Mouse (Mus musculus): ENCODE data around the gene Zfand6. TPM values are rescaled to one million over a fixed set of nuclear protein-coding genes. Genes with fewer than 3 reads are reported as not detected.

Gene Zfand6
- polyA plus RNA-seq, 1 experiment from 2014 or later = 220 TPM

DNA sequence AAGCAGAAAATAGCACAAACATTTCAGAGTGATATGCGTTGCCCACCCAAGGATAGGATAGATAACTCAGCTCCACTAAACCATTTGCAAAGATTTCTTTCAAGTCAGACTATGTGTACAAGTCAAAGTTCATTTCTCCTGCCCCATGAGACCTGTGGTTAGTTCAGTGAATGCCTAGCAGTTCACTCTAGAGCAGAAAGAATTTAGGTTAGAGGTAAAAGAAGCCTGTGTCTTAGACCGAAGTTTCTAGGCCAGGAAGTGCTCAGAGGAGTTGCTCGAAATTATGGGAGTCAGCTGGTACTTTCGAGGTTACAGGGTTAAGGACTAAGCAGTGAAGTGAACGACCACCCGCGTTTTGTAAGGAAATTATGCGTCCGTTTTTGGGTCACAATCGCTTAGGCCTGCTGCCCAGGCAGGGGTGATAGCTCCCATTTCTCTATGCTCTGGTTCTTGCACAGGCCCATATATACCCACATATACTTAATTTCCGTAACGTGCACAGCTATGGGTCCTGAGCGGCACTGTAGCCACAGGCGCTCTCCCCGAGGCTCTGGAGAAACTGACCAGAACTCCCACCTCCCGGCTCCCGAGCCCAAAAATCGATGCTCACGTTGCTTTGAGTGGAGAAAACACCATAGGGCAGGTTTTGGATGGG, 84.6 kb downstream of the Zfand6 start:
- H3K27ac ChIP-seq = no peak overlapping the region
- H3K27me3 ChIP-seq = peaks cover 8% of the 10 kb centered on the region; the same call in 1 of the 2 replicates
- peaks cover 6% of the 10 kb centered on the region; the same call in 1 of the 2 replicates for H3K4me1 ChIP-seq
- H3K36me3 ChIP-seq (ENCODE audit: poor library complexity, severe bottlenecking) = no peaks in the 10 kb centered on the region
- peak overlapping the region; percentile 54 for H3K4me3 ChIP-seq
- ATAC-seq = peak; percentile 67
- H3K4me2 ChIP-seq = peak overlapping the region; percentile 78
- H3K9ac ChIP-seq = peak overlapping the region; percentile 72
- no peaks in the 10 kb centered on the region for H3K9me3 ChIP-seq (replicated peaks)
- WGBS = 10% methylated on average over 19 of the region's 19 CpGs

DNA sequence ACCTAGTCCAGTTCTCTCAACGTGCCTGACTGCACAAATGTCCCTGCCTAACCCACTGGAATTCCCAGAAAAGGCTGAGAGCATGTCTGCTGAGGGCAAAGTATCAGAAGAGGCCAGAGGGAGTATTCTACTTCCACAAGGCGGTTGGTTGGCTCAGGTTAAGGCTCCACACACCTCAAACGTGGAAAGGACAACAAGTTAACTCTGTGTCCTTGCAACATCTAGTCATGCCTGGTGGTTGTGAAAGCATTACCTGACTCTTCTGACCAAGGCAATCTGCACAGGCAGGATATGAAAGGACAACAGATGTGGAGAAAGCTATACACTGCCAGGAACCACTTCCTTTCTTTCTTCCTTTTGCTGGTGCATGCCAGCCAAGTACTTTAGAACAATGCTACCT, 85.3 kb downstream of the Zfand6 start:
- H3K27ac ChIP-seq = no peak overlapping the region
- peaks cover 6% of the 10 kb centered on the region; the same call in 1 of the 2 replicates for H3K4me1 ChIP-seq
- 78% methylated on average over 3 of the region's 3 CpGs for WGBS
- ATAC-seq = no peak
- H3K4me2 ChIP-seq = no peak overlapping the region
- H3K36me3 ChIP-seq (ENCODE audit: poor library complexity, severe bottlenecking) = no peaks in the 10 kb centered on the region
- no peak overlapping the region for H3K4me3 ChIP-seq
- peaks cover 8% of the 10 kb centered on the region; the same call in 1 of the 2 replicates for H3K27me3 ChIP-seq
- no peak overlapping the region for H3K9ac ChIP-seq
- H3K9me3 ChIP-seq (replicated peaks) = no peaks in the 10 kb centered on the region

DNA sequence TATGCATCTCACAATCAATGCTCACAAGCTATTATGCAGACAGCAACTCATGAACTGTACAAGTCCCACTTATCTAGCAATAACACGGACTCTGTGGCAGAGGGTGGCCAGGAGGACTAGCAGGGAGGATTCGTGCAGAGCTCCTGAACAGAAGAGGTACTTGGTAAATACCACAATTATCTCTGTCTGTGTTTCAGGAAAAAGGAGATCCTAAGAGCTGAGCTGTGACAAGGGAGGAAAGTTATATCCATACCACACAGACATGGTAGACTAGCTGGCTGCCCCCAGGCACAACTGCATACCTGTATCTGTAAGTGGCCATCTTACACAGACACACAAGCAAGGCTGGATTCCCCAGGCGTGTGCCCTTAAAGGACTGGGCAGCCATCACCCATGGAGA, 88.4 kb downstream of the Zfand6 start:
- H3K9ac ChIP-seq = no peak overlapping the region
- H3K27ac ChIP-seq = no peak overlapping the region
- H3K36me3 ChIP-seq (ENCODE audit: poor library complexity, severe bottlenecking) = no peaks in the 10 kb centered on the region
- H3K9me3 ChIP-seq (replicated peaks) = no peaks in the 10 kb centered on the region
- no peak overlapping the region for H3K4me3 ChIP-seq
- WGBS = 90% methylated on average over 3 of the region's 3 CpGs
- peaks cover 8% of the 10 kb centered on the region; the same call in 1 of the 2 replicates for H3K27me3 ChIP-seq
- ATAC-seq = no peak
- peaks cover 6% of the 10 kb centered on the region; the same call in 1 of the 2 replicates for H3K4me1 ChIP-seq
- H3K4me2 ChIP-seq = no peak overlapping the region

DNA sequence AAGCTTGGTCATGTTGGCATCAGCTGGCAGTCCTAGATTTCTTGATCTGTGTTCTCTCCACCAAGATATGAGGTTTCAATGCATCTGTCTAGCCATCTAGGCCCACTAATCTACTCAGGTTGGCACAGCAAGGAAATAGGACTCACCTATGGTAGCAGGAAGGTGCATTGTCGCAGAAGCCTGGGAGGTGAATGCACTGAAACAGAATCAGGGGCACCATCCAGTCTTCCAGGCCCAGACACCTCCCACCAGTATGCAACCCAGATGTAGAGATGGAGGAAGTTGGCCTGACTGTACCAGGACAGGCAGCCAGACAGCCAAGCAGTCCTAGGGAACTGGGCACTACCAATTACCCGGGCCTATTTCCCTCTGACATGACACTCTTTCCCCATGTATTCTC, 89.1 kb downstream of the Zfand6 start:
- H3K4me1 ChIP-seq = peaks cover 6% of the 10 kb centered on the region; the same call in 1 of the 2 replicates
- no peaks in the 10 kb centered on the region for H3K9me3 ChIP-seq (replicated peaks)
- WGBS = 85% methylated on average over 2 of the region's 2 CpGs
- H3K4me3 ChIP-seq = no peak overlapping the region
- no peak overlapping the region for H3K4me2 ChIP-seq
- ATAC-seq = no peak
- no peaks in the 10 kb centered on the region for H3K36me3 ChIP-seq (ENCODE audit: poor library complexity, severe bottlenecking)
- no peak overlapping the region for H3K27ac ChIP-seq
- no peak overlapping the region for H3K9ac ChIP-seq
- H3K27me3 ChIP-seq = peaks cover 8% of the 10 kb centered on the region; the same call in 1 of the 2 replicates

DNA sequence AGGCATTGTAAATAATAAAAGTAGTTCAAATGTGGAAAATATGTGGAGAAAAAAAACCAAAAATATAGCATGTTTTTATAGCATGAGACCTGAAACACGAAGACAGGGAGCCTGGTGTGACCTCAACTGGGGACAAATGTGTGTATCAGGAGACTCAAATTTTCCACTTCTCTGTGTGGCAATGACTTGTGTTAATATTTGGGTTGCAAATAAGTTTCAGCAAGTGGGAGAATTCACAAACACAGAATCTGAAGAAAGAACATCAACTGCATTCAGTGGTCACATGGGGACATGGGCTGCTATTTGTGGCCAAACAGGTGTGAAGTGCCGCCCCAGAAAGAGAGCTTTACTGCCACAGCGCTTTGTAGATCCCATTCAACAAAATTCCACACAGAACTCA, 93.1 kb downstream of the Zfand6 start:
- Histone ChIP-seq H3K4me2 (no peak overlapping the region), H3K4me1 (no peaks in the 10 kb centered on the region), H3K4me3 (no peak overlapping the region), H3K27ac (no peak overlapping the region), H3K9me3 (replicated peaks) (no peaks in the 10 kb centered on the region), H3K36me3 (ENCODE audit: poor library complexity, severe bottlenecking) (no peaks in the 10 kb centered on the region), H3K9ac (no peak overlapping the region), H3K27me3 (no peaks in the 10 kb centered on the region)
- WGBS = 89% methylated on average over 3 of the region's 3 CpGs
- ATAC-seq = no peak

DNA sequence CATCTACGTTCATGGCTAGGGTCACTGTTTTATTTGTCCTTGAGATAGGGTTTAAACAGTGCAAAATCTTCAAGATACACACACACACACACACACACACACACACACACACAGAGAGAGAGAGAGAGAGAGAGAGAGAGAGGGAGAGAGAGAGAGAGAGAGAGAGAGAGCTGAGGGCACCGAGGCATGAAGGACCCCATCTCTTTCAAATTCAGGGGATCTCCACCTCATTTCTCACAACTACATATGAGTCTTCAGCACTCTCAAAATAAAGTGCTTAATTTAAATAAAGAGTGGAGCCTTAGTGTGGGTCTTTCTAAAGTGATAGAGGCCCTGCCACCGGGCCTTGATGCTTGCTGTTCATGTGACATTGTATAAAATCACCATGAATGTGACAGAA, 93.8 kb downstream of the Zfand6 start:
- no peaks in the 10 kb centered on the region for H3K4me1 ChIP-seq
- H3K4me3 ChIP-seq = no peak overlapping the region
- no peaks in the 10 kb centered on the region for H3K36me3 ChIP-seq (ENCODE audit: poor library complexity, severe bottlenecking)
- 82% methylated on average over 3 of the region's 3 CpGs for WGBS
- no peak overlapping the region for H3K4me2 ChIP-seq
- H3K9ac ChIP-seq = no peak overlapping the region
- H3K27ac ChIP-seq = no peak overlapping the region
- no peaks in the 10 kb centered on the region for H3K27me3 ChIP-seq
- ATAC-seq = no peak
- H3K9me3 ChIP-seq (replicated peaks) = no peaks in the 10 kb centered on the region

DNA sequence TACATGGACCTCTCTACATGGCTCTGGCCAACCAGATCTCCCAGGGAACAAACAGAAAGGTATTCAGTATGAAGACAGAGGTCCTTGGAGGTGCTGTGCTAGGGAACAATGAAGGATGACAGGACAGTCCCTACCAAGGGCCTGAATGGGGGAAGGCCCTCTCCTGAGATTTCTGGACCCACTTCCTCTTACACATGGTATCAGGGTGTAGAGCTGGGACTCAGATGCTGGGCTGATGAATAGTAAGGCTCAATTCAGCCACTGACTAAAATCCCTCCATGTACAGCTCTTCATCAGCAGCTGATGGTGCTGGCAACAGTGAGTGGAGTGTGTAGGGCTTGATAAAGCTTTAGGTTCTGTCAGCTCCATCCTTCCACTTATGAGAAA, 94.8 kb downstream of the Zfand6 start:
- H3K9ac ChIP-seq = no peak overlapping the region
- no peaks in the 10 kb centered on the region for H3K9me3 ChIP-seq (replicated peaks)
- H3K27me3 ChIP-seq = no peaks in the 10 kb centered on the region
- ATAC-seq = peak; percentile 47
- no peaks in the 10 kb centered on the region for H3K4me1 ChIP-seq
- no peak overlapping the region for H3K27ac ChIP-seq
- no peak overlapping the region for H3K4me2 ChIP-seq
- H3K36me3 ChIP-seq (ENCODE audit: poor library complexity, severe bottlenecking) = no peaks in the 10 kb centered on the region
- H3K4me3 ChIP-seq = no peak overlapping the region

DNA sequence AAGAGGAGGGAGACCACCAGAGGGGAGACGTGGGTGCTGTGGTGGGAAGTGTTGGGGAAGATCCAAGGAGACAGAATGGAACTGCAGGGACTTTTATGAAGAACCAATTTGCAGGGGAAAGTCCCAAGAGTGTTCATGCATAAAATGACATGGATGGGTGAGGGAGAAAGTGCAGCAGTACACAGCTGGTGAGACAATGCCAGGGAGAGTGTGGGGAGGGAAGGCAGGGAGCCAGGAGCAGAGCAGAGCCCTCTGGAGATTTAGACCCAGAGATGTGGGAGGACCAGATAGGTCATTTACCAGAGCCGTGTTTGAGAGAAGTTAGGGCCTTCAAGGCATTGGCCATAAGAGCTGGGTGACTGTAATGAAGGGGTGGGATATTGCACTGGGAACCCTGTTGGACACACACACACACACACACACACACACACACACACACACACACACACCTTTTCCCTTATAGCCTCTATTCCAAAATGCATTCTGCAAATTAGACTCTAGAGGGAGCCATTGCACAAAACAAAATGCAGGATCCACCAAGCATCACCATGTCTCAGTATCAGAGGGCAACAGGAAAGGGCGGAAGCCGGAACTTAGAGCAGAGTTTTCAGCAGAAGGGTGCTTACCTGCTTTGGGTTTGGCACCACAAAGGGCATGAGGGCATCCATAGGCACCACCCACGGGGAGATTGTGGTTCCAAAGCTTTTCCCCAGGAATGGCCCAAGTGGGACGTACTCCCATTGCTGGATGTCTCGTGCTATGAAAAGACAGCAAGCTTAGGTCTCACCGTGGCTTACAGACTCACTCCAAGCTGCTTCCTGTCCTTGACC, 95.5 kb downstream of the Zfand6 start:
- Histone ChIP-seq H3K27ac (no peak overlapping the region), H3K4me2 (no peak overlapping the region), H3K4me3 (no peak overlapping the region), H3K27me3 (no peaks in the 10 kb centered on the region), H3K4me1 (no peaks in the 10 kb centered on the region), H3K9me3 (replicated peaks) (no peaks in the 10 kb centered on the region), H3K36me3 (ENCODE audit: poor library complexity, severe bottlenecking) (no peaks in the 10 kb centered on the region), H3K9ac (no peak overlapping the region)
- 48% methylated on average over 8 of the region's 8 CpGs for WGBS
- ATAC-seq = peak; percentile 76

DNA sequence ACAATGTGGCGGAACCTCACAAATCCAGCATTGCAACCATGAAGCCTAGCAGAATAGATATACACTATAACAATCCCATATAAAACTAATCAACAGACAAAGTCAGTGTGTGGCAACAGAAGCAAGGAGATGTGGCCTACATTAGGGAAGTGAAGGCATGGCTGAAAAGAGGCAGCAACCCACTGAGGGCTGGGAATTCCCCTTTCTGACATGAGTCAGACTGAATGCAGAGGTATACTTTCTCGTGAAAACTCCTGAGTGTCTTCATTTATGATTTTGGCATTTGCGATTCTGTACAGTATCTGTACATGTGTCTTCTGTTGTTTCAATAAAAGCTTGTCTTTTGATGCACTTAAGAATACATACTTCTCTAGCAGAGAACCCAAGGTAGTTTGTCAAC, 98.4 kb downstream of the Zfand6 start:
- WGBS = 92% methylated on average over 3 of the region's 3 CpGs
- ATAC-seq = no peak
- no peaks in the 10 kb centered on the region for H3K36me3 ChIP-seq (ENCODE audit: poor library complexity, severe bottlenecking)
- H3K4me3 ChIP-seq = no peak overlapping the region
- no peak overlapping the region for H3K27ac ChIP-seq
- no peaks in the 10 kb centered on the region for H3K9me3 ChIP-seq (replicated peaks)
- H3K27me3 ChIP-seq = no peaks in the 10 kb centered on the region
- H3K4me1 ChIP-seq = 0 out of 2 replicates have a peak, but pooled peaks cover 4% of the 10 kb centered on the region
- H3K4me2 ChIP-seq = no peak overlapping the region
- H3K9ac ChIP-seq = no peak overlapping the region

DNA sequence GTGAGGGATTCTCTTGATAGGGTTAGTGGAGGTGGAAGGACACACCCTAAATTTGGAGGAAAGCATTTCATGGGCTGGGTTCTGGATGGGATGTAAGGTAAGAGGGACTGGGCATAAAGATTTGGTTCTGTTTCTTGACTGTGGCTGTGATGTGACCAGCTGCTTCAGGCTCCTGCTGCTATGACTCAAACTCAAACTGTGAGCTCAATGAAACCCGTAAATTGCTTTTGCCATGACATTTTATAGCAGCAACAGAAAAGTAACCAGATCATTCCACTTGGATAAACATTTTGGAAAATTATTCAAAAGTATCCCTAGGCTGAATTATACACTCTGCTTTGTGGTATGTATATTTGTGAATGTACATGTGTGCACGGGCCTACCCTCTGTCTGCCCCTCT, 99.1 kb downstream of the Zfand6 start:
- H3K4me3 ChIP-seq = no peak overlapping the region
- H3K4me1 ChIP-seq = 0 out of 2 replicates have a peak, but pooled peaks cover 5% of the 10 kb centered on the region
- no peaks in the 10 kb centered on the region for H3K27me3 ChIP-seq
- no peak overlapping the region for H3K27ac ChIP-seq
- no peaks in the 10 kb centered on the region for H3K36me3 ChIP-seq (ENCODE audit: poor library complexity, severe bottlenecking)
- no peak overlapping the region for H3K4me2 ChIP-seq
- WGBS = 84% methylated on average over 2 of the region's 2 CpGs
- H3K9ac ChIP-seq = no peak overlapping the region
- no peaks in the 10 kb centered on the region for H3K9me3 ChIP-seq (replicated peaks)
- no peak for ATAC-seq

DNA sequence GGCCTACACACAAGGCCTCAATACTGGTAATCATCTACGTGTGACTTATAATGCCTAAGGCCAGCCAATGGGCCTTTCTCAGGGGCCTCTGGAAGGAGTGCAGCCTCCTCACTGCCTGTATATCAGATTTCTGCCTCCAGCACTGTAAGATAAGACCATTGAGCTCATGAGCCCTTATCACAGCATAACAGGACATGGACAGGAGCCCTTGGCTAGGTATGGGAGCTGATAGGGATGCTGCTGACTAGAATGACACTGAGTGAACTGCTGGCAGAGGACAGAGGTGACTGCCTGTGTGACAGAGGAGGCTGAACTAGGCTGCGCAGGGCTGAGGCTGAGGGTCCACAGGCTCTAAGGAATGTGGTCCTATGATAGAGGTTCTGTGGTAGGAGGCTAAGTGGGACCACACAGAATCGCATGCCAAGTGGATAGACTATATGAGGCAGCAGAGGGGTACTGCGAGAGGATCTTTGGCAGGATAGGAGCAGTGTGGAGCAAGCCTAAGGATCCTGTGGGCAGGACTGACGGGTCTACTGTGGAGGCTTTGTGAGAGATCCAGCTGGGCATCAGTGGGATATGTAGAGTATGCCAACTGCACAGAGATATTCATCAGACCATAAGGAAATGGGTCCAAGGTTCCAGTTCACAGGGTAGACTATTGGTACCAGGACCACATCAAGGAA, 102.5 kb downstream of the Zfand6 start:
- H3K27ac ChIP-seq = no peak overlapping the region; the same call in 1 of the 2 replicates
- WGBS = 82% methylated on average over 5 of the region's 5 CpGs
- H3K9me3 ChIP-seq (replicated peaks) = no peaks in the 10 kb centered on the region
- no peak overlapping the region for H3K4me2 ChIP-seq
- no peak for ATAC-seq
- no peaks in the 10 kb centered on the region for H3K36me3 ChIP-seq (ENCODE audit: poor library complexity, severe bottlenecking)
- no peak overlapping the region for H3K4me3 ChIP-seq
- H3K4me1 ChIP-seq = 0 out of 2 replicates have a peak, but pooled peaks cover 5% of the 10 kb centered on the region
- H3K27me3 ChIP-seq = no peaks in the 10 kb centered on the region
- no peak overlapping the region for H3K9ac ChIP-seq

Data from forebrain, embryonic 13.5 days (tissue).